Mouse (Mus musculus) CH12.LX (cell line): ENCODE measurements around the gene Atp9a. TPM values are rescaled to one million over a fixed set of nuclear protein-coding genes. Genes with fewer than 3 reads are reported as not detected.

Source experiments
- DNase-seq: peaks from one replicate; pipeline ENCODE4 v3.0.0-alpha.2; 2013; ENCODE audit errors: extremely low read depth
- H3K27ac ChIP-seq: 2 replicates; pipeline ENCODE4 v1.5.1; 2012; ENCODE audit warnings: low read depth, mild to moderate bottlenecking, control low read depth, moderate library complexity; ENCODE audit not compliant: insufficient read depth
- H3K27me3 ChIP-seq: replicated peaks from 2 replicates; pipeline ENCODE3; 2012; ENCODE audit warnings: inconsistent platforms
- H3K36me3 ChIP-seq, 2 experiments: replicated peaks in 1 of 2; 2 replicates each; pipeline versions ENCODE3 to v1.6.1; 2012; ENCODE audit warnings: inconsistent platforms in 1 of 2, low read length in 1 of 2, mild to moderate bottlenecking in 1 of 2, mixed read lengths in 1 of 2, moderate library complexity in 1 of 2; ENCODE audit not compliant: control insufficient read depth in 1 of 2, insufficient read depth in 1 of 2
- H3K4me1 ChIP-seq, 2 experiments: 2 replicates each; pipeline ENCODE4 v1.6.1; 2012; ENCODE audit warnings: inconsistent platforms in 1 of 2, moderate library complexity in 1 of 2; ENCODE audit not compliant: insufficient read depth in 2 of 2, control insufficient read depth in 1 of 2
- H3K4me2 ChIP-seq: 2 replicates; pipeline ENCODE4 v1.6.1; 2012; ENCODE audit warnings: low read depth, mild to moderate bottlenecking, control low read depth; ENCODE audit not compliant: poor library complexity, insufficient read depth, severe bottlenecking
- H3K4me3 ChIP-seq, 3 experiments: fragments of 150-350 bp in 1 of 3; sonication (generic) in 1 of 3; replicated peaks in 1 of 3; 2 replicates each; pipeline versions ENCODE3 to v1.5.1; 2011 to 2012; ENCODE audit warnings: low read depth in 2 of 3, low read length in 2 of 3, mild to moderate bottlenecking in 2 of 3, moderate library complexity in 2 of 3, control low read depth in 1 of 3, improper control_type of control experiment in 1 of 3, inconsistent platforms in 1 of 3, mixed read lengths in 1 of 3; ENCODE audit not compliant: poor library complexity in 1 of 3
- H3K79me2 ChIP-seq: replicated peaks from 2 replicates; pipeline ENCODE4 v1.6.1; 2012; ENCODE audit warnings: mild to moderate bottlenecking, moderate library complexity; ENCODE audit not compliant: control insufficient read depth, poor library complexity, insufficient read depth, severe bottlenecking; ENCODE audit errors: extremely low read depth
- H3K9ac ChIP-seq: 2 replicates; pipeline ENCODE4 v1.6.1; 2012; ENCODE audit warnings: low read depth, mild to moderate bottlenecking, control low read depth, moderate library complexity; ENCODE audit not compliant: insufficient read depth
- H3K9me3 ChIP-seq: replicated peaks from 2 replicates; pipeline ENCODE3; 2012; ENCODE audit warnings: low read length, inconsistent platforms, mixed read lengths
- CHD1 ChIP-seq: IDR thresholded peaks from 2 replicates; pipeline ENCODE4 v1.6.1; 2012; ENCODE audit warnings: low read depth, low read length, improper control_type of control experiment, inconsistent platforms
- CTCF ChIP-seq, 2 experiments: IDR thresholded peaks in 1 of 2; conservative IDR thresholded peaks in 1 of 2; 2 replicates each; pipeline ENCODE4 v1.5.1; 2011 to 2012; ENCODE audit warnings: low read depth in 2 of 2, low read length in 2 of 2, improper control_type of control experiment in 1 of 2, inconsistent platforms in 1 of 2, mild to moderate bottlenecking in 1 of 2, moderate library complexity in 1 of 2
- E2F4 ChIP-seq: IDR thresholded peaks from 2 replicates; pipeline ENCODE4 v1.6.1; 2011; ENCODE audit warnings: low read depth, low read length, improper control_type of control experiment; ENCODE audit not compliant: insufficient replicate concordance
- ELF1 ChIP-seq: IDR thresholded peaks from 2 replicates; pipeline ENCODE4 v1.6.1; 2014; ENCODE audit warnings: low read depth, mild to moderate bottlenecking, inconsistent platforms, low read length, improper control_type of control experiment
- EP300 ChIP-seq: IDR thresholded peaks from 2 replicates; pipeline ENCODE4 v1.6.1; 2011; ENCODE audit warnings: low read length, improper control_type of control experiment
- ETS1 ChIP-seq: conservative IDR thresholded peaks from 2 replicates; pipeline ENCODE4 v1.6.1; 2012; ENCODE audit warnings: low read depth, mild to moderate bottlenecking, inconsistent platforms, low read length, improper control_type of control experiment, moderate library complexity
- GABPA ChIP-seq: IDR thresholded peaks from 2 replicates; pipeline ENCODE4 v1.6.1; 2012; ENCODE audit warnings: low read depth, low read length, improper control_type of control experiment, inconsistent platforms; ENCODE audit not compliant: insufficient replicate concordance
- IRF4 ChIP-seq: IDR thresholded peaks from 2 replicates; pipeline ENCODE4 v1.6.1; 2014; ENCODE audit warnings: low read depth, mild to moderate bottlenecking, inconsistent platforms, low read length, improper control_type of control experiment
- JUN ChIP-seq: IDR thresholded peaks from 2 replicates; pipeline ENCODE4 v1.6.1; 2011; ENCODE audit warnings: low read depth, mild to moderate bottlenecking, low read length, improper control_type of control experiment, moderate library complexity; ENCODE audit not compliant: insufficient read depth
- JUND ChIP-seq: conservative IDR thresholded peaks from 2 replicates; pipeline ENCODE4 v1.6.1; 2011; ENCODE audit warnings: low read depth, low read length, improper control_type of control experiment
- KAT2A ChIP-seq: IDR thresholded peaks from 2 replicates; pipeline ENCODE4 v1.6.1; 2012; ENCODE audit warnings: low read length, improper control_type of control experiment, inconsistent platforms; ENCODE audit not compliant: insufficient replicate concordance
- MAX ChIP-seq: IDR thresholded peaks from 2 replicates; pipeline ENCODE4 v1.6.1; 2011; ENCODE audit warnings: low read length, improper control_type of control experiment
- MAZ ChIP-seq: IDR thresholded peaks from 2 replicates; pipeline ENCODE4 v1.6.1; 2012; ENCODE audit warnings: low read depth, mild to moderate bottlenecking, inconsistent platforms, low read length, improper control_type of control experiment, moderate library complexity
- MYC ChIP-seq: IDR thresholded peaks from 2 replicates; pipeline ENCODE4 v1.6.1; 2011; ENCODE audit warnings: low read depth, mild to moderate bottlenecking, improper control_type of control experiment, low read length
- NELFE ChIP-seq: IDR thresholded peaks from 2 replicates; pipeline ENCODE4 v1.6.1; 2011; ENCODE audit warnings: low read depth, low read length, improper control_type of control experiment
- NRF1 ChIP-seq: IDR thresholded peaks from 2 replicates; pipeline ENCODE4 v1.6.1; 2014; ENCODE audit warnings: low read depth, mild to moderate bottlenecking, inconsistent platforms, low read length, improper control_type of control experiment, moderate library complexity
- PAX5 ChIP-seq: IDR thresholded peaks from 2 replicates; pipeline ENCODE4 v1.6.1; 2012; ENCODE audit warnings: low read length, inconsistent platforms, mixed read lengths
- POLR2A ChIP-seq: IDR thresholded peaks from 2 replicates; pipeline ENCODE4 v1.6.1; 2011; ENCODE audit warnings: low read depth, mild to moderate bottlenecking, improper control_type of control experiment, low read length
- POLR2AphosphoS2 ChIP-seq: IDR thresholded peaks from 2 replicates; pipeline ENCODE4 v1.6.1; 2011; ENCODE audit warnings: low read depth, low read length, improper control_type of control experiment
- RAD21 ChIP-seq: IDR thresholded peaks from 2 replicates; pipeline ENCODE4 v1.6.1; 2011; ENCODE audit warnings: low read depth, mild to moderate bottlenecking, low read length, improper control_type of control experiment, moderate library complexity
- SIN3A ChIP-seq: IDR thresholded peaks from 2 replicates; pipeline ENCODE4 v1.6.1; 2012; ENCODE audit warnings: low read length, improper control_type of control experiment, inconsistent platforms
- TBP ChIP-seq: conservative IDR thresholded peaks from 2 replicates; pipeline ENCODE4 v1.6.1; 2011; ENCODE audit warnings: low read depth, low read length, improper control_type of control experiment
- USF2 ChIP-seq: conservative IDR thresholded peaks from 2 replicates; pipeline ENCODE4 v1.6.1; 2011; ENCODE audit warnings: low read depth, low read length, improper control_type of control experiment
- ZNF384 ChIP-seq: IDR thresholded peaks from 2 replicates; pipeline ENCODE4 v1.6.1; 2012; ENCODE audit warnings: low read depth, low read length, improper control_type of control experiment, inconsistent platforms
- dilution Hi-C: fragments of 300-500 bp; cut with MboI; formaldehyde crosslinking; loops from 2 replicates; pipeline ENCODE4 v1.14.3; 2020; ENCODE audit warnings: low sequenced_read_pairs; ENCODE audit not compliant: extremely low pct_unique_long_range_greater_than_20kb, extremely low pct_ligation_motif_present
- in situ Hi-C: fragments of 300-500 bp; cut with MboI; formaldehyde crosslinking; loops from 3 replicates; pipeline ENCODE4 v1.14.3; 2019; ENCODE audit warnings: low sequenced_read_pairs, low pct_ligation_motif_present, low pct_unique_long_range_greater_than_20kb, mixed read lengths
- polyA plus RNA-seq: library from polyadenylated mRNA; unstranded; fragments of >175 nt; gene quantifications from 2 replicates; pipeline ENCODE4 v1.2.1, GENCODE M21; 2012; ENCODE audit warnings: low read depth; ENCODE audit not compliant: insufficient read length
- total RNA-seq, 2 experiments: library from RNA; depleted of rRNA; stranded (reverse); fragments of 300-350 nt in 1 of 2; fragments of >200 nt in 1 of 2; gene quantifications; 2 replicates each; pipeline ENCODE4 v1.2.3; 2012 to 2014

Gene Atp9a
- total RNA-seq (2012; rRNA removed): 18.4 and 18.9 TPM in 2 replicates
- 33.3 and 43.7 TPM in 2 replicates for total RNA-seq (2014; rRNA removed)
- polyA plus RNA-seq: 39.7 and 40.1 TPM in 2 replicates

DNA sequence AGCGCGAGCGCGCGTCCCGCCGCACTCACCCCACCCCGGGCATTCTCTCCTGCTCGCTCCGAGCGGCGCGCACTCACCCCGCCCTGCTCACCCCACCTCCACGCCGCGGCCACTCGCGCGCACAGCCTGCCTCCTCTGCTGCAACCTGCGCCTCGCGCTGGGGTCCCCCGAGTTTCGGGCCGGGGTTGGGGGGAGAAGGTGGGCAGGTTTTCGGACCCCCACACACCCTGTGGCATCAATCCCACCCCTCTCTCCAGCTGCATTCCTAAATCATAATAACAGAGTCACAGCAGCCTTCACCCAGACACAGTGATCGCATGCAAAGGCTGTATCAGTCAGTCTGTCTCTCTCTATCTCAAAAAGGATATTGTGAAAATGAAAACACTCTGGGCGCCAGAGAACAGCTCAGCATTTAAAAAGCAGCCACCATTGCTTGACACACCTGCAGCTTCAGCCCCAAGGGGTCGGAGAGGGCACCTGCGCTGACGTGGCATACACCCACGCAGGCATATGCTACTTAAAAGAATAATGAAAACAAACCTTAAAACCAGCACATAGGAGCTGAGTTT, at the start of gene Atp9a:
Gene Atp9a (minus strand): TSS at position 351 of the 569 bp plus-strand sequence.
- no peak for DNase-seq
- no peaks in the 10 kb centered on the region for H3K36me3 ChIP-seq
- H3K79me2 ChIP-seq: no peaks in the 10 kb centered on the region
- no peaks in the 10 kb centered on the region for H3K4me1 ChIP-seq
- no peak within 1 kb of the TSS for H3K9ac ChIP-seq
- peaks cover 19% of the 10 kb centered on the region for H3K9me3 ChIP-seq
- TF ChIP-seq RAD21: no peak
- no peak for TF ChIP-seq PAX5
- no peak for TF ChIP-seq E2F4
- TF ChIP-seq CTCF (conservative IDR thresholded peaks at IDR 0.05 in 1 of 2, IDR thresholded peaks at IDR 0.05 in 1 of 2; ENCODE audit: low read depth in 2 of 2, low read length in 2 of 2): no peak
- no peak for TF ChIP-seq NRF1
- TF ChIP-seq KAT2A: no peak
- TF ChIP-seq GABPA: no peak
- TF ChIP-seq ETS1: no peak
- no peak for TF ChIP-seq TBP
- TF ChIP-seq JUN: no peak
- no peak for TF ChIP-seq ELF1
- no peak for TF ChIP-seq MAX
- no peak for TF ChIP-seq NELFE
- no peak for TF ChIP-seq MYC
- TF ChIP-seq IRF4: no peak
- TF ChIP-seq POLR2AphosphoS2: no peak
- TF ChIP-seq USF2: no peak
- in situ Hi-C loops (no loop called here), dilution Hi-C loops (no loop called here)
- no peak within 1 kb of the TSS for H3K4me3 ChIP-seq
- H3K27ac ChIP-seq: no peak within 1 kb of the TSS
- H3K4me2 ChIP-seq: no peak within 1 kb of the TSS
- H3K27me3 ChIP-seq: peaks cover 2% of the 10 kb centered on the region

DNA sequence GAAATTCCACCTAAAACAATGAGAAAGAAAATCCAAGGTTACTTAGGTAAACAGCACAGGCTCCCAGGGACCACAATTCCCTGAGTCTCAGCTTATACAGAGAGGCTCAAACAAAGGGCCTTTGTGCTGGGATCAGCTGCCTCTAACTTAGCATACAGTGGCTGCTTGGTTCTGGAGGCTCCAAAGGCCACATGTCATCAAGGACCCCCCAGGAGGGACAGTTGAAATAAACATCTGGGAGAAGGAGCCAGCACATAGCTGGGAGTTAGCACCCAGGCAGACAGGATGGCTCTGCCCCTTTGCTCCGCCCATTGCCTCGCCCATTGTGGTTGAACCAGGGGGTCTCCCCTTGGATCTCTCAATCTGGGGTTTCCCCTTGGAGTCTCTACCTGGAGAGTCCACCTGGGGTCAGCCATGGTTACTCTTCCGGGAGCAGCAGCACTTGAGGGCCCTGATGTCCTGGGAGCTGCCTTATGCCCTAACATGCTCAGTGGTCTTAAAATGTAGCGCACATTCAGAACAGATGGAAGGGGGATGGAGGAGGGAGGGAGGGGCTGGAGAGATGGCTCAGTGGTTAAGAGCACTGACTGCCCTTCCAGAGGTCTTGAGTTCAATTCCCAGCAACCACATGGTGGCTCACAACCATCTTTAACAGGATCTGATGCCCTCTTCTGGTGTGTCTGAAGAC, 49.0 kb upstream of the Atp9a start:
- Histone ChIP-seq H3K9ac (no peak overlapping the region), H3K79me2 (no peaks in the 10 kb centered on the region), H3K27me3 (no peaks in the 10 kb centered on the region), H3K27ac (no peak overlapping the region), H3K36me3 (no peaks in the 10 kb centered on the region), H3K4me1 (no peaks in the 10 kb centered on the region), H3K4me3 (no peak overlapping the region)
- in situ Hi-C loops: no loop called here
- DNase-seq: no peak
- TF ChIP-seq TBP: no peak
- TF ChIP-seq MAZ: no peak
- TF ChIP-seq MYC: no peak
- no peak for TF ChIP-seq SIN3A
- TF ChIP-seq POLR2AphosphoS2: no peak
- TF ChIP-seq ZNF384: no peak
- TF ChIP-seq CHD1: no peak
- TF ChIP-seq POLR2A: no peak
- TF ChIP-seq EP300: no peak
- TF ChIP-seq RAD21: no peak
- no peak for TF ChIP-seq USF2
- no peak for TF ChIP-seq MAX
- no peak for TF ChIP-seq JUND
- no peak for TF ChIP-seq JUN
- TF ChIP-seq KAT2A: no peak
- TF ChIP-seq, all 38 proteins: peak for 0
- dilution Hi-C loops: no loop called here
- no peaks in the 10 kb centered on the region for H3K9me3 ChIP-seq
- no peak overlapping the region for H3K4me2 ChIP-seq
